Mouse (Mus musculus) A20 (cell line): ENCODE data around the gene Ttc4.

Experiments
- DNase-seq: peaks from one replicate; pipeline ENCODE4 v3.0.0-alpha.2; 2011; ENCODE audit warnings: low read depth, low spot score

Ttc4 gene

DNA sequence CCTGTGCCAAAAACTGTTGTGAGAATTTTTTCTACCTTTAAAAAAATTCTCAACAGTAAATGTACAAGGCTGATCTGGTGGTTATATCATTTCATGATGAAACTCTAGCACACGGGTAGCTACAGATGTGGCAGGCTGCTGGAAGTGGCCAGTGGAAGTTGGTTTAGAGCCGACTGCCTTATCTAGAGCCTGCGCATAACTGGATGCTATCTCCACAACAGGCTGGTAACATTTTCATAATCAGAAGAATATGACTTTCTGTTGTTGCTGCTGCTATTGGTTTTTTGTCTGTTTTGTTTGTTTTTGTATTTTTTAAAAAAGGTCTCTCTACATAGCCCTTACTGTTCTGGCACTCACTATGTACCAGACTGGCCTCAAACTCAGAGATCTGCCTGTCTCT is 26.2 kb downstream of the Ttc4 start:
- no peak for DNase-seq

DNA sequence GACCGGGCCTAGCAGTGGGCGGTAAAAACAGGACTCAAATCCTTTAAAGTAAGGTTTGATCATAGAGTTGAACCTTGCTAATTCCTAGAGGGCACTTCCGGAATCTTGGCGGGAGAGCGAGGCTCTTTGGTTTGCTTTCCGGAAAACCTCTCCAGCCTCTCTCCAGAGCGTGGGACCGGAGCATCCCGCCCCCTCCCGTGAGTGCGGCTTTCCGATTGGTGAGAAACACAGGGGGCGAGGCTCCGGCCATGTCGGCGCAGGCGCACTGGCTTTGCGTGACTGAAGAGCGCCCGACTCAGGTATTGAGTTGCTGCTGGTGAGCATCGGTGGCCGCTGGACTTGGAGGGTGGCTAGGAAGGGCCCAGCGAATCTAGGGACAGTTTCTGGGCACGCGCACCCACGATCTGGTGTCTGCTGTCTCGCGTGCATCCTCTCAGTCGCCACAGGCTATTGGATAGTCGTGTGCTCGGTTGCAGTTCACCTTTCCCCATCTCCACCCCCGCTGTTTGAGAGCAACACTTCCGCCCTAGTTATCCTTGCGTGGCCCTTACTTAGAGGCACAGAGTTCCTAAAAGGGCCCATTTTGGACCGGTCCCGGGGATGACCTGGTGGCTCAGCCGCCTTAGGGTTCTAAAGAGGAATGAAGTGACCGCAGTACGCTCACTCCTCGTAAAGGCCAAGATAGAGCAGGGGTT is 27.8 kb downstream of the Ttc4 start, which contains the start of gene Pars2:
Gene Pars2 (plus strand): TSS at position 237 of the 695 bp plus-strand sequence.
- DNase-seq, result peak; percentile 96

DNA sequence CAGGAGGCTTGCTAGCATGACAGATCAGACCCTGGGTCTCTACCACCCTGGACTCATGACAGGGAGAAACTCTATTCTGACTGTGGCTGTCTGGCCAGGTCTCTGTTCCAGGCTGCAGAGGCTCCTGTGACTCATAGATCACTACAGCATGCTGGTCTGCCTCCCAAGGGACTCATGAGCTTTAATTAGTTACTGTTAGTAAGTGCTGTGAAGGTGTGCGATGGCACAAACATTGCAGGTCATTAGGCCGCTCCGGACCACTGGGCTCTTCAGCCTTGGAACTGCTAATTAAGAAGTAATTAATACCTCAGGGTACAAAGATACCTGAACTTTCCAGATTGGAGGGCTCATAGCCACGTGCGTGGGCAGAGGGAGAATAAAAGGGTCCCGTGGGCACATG is 31.6 kb downstream of the Ttc4 start:
- no peak for DNase-seq

DNA sequence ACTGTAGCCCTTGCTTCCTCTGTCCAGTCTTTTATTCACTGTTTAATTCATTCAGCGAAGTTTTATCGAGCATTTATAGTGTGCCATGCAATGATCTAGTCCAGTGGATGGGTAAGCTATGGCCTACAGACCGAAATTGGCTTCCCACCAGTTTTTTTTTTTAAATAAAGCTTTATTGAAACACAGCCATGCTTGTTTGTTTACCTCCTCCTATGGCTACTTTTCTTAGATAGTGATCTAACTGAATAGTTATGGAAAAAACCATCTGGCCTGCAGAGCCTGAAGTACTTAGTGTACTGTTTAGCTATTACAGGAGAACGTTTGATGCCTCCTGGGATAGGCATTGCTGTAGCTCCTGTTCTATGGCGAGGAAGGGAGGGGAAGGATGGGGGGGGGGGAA is 32.9 kb downstream of the Ttc4 start:
- DNase-seq, result no peak

DNA sequence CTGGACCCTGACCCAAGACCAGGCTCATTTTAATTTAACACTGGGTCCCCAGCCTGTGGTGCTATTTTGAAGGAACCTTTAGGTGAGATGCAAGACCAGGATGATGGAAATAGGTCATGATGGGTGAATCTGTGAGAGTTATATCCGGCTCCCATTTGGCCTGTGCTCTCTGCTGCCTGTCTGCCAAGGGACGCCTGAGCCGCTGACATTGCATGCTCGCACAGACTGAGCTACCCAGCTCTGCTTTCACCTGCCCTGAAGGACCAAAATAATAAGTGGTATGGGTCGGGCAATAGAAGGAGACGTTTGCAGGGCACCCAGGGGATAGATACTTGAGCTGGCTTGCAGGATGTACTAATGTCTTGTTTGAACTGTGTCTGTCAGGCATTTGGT is 34.5 kb downstream of the Ttc4 start:
- no peak for DNase-seq

DNA sequence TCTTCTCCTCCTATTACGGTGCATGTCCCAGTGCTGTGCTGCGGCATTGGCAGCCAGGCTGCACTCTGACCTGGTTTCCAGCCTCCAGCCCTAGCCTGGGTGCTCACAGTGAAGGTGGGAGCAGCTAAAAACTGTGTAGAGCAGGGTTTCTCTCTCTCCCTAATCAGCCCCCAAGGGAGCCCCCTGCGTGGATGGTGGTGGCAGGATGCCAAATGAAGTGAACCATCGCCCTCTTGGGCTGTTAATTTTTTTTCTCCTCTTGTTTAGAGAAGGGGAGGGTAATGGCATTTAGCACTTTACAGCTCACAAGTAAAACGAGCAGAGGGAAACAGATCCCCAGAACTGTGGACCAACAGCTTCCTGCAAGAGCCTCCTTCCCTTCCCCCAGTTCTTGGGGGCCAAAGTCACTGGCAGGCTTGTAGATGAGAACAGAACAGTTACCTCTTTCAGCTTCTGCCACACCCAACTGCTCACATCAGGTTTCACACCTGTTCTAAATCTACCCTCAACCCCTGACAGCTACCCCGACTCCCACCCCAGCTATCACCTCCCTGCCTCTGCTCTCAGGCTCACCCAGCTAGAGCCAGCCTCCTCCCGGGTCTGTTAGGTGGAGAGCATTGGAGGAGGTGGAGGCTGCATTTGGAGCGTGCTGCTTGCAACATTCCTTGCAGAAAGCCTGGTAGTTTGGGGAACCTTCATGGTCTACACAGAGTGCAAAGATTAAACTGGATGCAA is 35.1 kb downstream of the Ttc4 start:
- DNase-seq, result no peak

DNA sequence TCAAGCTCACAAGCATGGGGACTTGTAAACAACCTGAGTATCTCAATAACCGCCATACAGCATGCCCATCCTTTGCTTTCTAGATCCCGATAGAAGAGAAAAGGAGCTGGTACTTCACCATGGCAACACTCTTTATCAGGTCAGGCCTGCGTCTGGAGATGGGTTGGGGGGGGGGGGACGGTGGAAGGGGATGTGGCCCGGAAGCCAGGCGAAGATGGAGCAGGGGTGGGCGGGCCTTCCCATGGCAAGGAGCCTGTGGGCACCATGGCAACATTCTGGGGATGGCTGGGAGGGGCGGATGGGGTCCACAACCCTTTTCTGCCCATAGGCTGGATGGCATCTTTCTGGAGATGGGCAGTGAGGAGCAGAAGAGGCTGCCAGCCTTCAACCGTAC is 44.7 kb downstream of the Ttc4 start:
- no peak for DNase-seq

DNA sequence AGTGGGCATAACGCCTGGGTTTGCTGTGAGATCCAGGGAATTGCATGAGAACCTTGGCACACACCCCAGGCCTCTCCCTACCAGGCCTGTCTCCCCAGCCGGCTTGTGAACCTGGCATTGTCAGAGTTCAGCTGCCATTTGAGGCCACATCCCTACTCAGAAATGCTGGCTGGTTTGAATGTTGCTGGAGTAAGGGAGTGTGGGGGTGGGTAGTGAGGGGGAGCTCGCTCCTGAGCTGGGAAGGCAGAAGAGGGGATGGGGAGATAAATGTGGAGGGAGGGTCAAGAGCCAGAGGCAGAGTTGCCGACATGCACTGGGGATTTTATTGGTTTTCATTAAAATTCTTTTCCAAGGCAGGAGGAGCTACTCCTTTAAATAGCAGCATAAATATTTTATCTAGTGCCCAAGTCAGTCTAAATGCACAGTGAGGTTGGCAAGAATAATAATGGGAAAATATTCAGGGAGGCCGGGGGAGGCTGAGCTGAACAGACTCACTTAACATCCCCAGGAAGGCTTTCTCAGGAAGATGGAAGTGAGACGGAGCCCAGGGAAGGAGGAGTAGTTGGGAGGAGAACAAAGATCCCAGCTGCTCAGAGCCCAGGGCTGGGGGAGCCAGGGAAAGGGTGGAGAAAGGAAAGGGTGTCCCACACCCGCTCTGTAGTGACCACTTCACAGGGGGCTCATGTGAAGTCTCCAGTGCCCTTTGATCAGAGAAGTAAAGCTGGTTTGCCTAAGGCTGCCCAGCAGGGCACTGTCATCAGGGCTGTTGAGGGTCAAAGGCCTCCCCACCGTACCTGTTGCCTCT is 45.3 kb downstream of the Ttc4 start:
- no peak for DNase-seq

DNA sequence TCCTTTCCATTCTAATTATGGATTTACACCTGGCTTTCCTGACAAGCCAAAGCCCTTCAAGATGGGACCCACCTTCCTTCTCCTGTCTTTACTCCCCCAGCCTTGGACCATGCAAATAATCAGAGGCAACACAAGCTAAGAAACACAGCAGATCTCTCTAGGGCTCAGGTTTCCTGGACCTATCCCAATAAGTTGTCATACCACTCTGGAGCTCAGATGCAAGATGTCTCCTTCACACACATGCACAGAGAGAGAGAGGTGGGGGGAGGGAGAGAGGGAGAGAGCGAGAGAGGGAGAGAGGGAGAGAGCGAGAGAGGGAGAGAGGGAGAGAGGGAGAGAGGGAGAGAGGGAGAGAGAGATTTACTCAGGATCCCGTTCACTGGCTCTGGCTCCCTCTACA is 46.4 kb downstream of the Ttc4 start:
- DNase-seq, result no peak

DNA sequence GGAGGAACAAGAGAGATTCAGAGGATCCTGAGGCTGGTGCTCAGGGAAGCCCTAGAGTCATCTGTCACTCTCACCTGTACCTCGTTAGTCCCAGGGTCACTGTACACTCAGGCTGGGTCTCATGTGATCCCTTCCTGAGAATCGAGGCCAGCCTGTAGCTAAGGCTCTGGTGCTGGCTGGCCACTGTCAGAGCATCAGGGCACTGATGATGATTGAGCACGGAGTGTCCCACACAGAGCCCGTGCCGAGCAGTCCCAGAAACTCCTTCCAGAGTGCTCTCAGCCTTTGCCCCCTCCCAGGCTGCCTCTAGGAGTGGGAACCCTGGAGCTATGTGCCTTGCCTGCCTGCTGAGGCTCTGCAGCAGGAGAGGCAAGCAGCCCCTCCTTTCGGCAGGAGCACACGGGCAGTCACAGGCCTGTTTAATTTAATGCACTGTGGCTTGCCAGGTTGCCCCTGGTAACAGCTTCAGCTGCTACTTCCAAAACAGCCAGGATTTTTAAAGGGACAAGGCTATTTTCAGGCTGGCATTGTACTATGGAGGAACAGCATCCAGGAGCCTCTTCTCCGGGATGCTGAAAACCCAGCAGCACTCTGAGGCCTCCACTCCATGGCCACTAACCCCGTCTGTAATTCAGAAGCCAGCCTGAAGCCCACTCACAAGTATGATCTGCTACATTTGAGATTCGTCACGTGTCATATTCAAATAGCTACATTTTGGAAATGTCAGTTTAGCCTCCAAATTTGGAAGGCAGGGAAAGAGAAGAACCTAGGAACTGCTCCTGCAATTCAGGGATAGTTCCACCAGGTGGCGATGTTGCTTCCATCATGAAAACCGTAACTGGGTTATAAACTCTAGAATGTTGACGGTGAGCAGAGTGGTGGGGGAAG is 48.2 kb downstream of the Ttc4 start:
- DNase-seq, result peak; percentile 54

DNA sequence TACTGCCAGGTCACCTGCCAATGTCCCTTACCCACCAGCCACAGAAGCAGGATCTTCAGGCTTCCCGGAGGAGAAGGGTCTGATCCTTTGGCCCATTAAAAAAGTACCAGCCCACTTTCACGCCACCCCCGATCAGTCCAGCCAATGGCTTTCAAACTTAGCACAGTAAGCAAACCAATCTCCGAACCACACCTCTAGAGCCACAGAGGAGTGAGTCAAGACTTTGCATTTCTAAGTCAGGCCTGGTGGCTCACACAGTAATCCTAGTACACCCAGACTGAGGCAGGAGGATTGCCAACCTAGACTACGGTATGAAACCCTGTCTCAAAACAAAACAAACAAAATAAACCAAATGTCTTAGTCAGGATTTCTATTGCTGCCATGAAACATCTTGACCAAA is 49.4 kb downstream of the Ttc4 start:
- no peak for DNase-seq

DNA sequence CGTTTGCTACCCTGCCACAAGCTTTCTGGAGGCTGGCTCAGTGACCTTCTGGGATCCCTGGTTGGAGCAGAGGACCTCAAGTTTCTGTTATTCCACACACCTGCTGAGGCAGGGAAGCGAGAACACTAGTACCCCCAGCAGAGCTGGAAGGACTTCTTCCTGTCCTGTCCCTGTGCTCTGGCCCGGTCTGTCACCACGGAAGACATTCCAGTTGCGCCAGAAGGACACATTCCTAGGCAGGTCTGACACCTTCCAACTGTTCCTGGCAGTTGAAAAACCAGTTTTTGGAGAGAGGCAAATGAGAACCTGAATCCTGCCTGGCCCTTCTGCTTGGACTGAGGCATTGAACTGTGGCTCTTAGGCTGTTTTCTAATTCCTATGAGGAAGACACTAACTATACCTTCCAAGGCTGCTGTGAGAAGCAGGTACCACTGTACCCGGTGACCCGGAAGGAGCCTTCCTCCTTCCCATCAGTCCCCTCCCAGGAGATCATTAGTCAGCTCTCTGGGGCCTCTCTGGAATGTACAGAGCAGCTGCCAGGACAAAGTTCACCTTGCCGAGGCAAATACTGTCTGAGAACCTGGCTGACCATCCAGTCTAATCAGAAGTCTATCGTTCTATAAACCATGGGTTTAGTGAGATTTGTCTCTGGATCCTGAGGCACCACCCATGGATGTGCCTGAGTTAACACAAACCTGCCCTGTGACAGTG is 49.9 kb downstream of the Ttc4 start:
- DNase-seq, result no peak

DNA sequence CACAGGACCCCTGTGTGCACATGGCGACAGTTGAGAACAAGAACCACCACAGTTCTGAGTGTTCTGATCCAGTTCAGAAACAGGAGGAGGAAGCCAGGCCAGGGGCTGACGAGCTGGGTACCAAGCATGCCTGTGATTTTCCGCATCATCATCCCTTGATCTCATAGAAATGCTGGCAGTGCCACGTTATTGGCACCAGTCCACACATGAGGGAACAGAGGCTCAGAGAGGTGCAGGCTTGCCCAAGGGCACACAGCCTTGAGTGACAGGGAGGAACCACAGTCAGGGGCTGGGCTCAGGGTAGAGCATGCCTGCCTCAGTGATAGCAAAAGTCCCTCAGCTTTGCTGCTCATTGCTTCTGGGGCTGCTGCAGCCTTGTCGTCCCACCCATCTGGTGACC is 50.9 kb downstream of the Ttc4 start:
- no peak for DNase-seq

DNA sequence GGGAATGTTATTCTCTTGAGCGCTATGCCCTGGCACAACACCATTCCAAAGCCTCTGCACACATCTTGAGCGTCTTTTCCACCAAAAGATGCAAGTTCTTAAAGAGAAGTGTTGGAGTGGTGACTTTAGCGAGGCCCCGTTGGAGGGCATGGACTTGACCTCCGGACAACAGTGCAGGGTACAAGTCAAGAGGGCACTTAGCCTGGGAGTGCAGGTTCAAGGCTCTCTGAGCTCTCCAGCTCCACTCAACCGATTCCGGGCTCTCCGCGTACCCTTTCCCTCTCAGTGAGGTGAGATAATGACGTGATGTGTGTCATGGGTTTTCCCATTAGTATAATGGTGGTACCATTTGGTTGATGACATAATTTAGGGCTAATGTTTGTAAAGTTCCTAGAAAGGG is 54.5 kb downstream of the Ttc4 start:
- DNase-seq, result no peak

DNA sequence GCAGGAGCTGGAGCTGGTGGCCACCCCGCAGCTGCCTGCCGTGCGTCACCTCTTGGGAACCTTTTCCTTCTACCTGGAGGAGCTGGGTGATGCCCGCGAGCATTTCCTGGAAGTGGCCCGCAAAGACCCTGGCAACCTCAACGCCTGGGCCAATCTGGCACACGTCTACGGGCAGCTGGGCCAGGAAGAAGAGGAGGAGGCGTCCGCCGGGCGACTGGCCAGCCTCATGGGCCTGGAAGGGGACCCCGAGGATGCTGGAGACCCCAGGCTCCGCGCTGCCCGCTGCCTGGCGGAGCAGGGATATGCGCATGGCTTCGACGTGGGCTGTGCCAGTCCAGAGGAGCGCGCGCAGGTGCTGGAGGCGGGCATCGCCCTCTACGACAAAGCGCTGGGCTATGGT is 56.0 kb downstream of the Ttc4 start:
- DNase-seq, result no peak

DNA sequence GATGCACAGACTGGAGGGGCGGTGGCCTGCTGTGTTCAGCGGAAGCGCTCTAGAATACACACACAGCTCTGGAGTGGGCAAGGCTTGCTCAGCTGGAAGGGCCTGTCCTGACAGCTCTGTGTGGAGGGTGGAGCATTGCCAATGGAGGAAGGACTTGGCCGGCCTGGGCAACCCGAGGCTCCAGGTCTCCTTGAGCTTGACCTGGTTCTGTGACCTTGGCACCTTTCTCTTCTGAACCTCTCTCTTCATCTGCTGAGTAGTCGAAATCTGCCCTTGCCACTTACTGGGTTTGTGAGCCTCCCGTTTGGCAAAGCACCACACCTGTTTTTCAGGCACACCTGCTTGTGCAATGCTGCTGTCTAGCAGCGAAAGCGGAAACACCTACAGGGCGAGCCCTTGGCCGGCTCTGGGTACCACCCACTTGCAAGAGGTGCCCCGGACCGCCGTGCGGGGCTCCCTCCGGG is 56.7 kb downstream of the Ttc4 start, which contains the start of gene Ttc22:
Gene Ttc22 (plus strand): TSS at position 403 of the 464 bp plus-strand sequence.
- DNase-seq, result no peak

DNA sequence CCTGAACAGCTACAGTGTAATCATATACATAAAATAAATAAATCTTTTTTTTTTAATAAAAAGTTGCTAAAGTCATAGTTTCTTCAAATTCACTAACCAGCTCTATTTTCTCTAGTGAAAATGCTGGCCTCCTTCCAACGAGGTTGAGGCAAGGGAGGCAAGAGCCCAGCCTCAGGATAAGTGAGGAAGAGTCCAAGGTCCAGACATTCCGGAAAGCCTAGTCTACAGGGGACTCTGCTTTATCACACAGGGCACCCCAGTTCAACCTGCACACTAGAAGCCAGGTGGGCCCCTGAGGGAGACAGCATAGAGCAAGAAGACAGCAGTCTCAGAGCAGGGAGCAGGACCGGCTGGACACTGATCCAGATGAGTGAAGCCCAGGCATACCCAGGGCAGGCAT is 57.3 kb downstream of the Ttc4 start:
- DNase-seq, result no peak

DNA sequence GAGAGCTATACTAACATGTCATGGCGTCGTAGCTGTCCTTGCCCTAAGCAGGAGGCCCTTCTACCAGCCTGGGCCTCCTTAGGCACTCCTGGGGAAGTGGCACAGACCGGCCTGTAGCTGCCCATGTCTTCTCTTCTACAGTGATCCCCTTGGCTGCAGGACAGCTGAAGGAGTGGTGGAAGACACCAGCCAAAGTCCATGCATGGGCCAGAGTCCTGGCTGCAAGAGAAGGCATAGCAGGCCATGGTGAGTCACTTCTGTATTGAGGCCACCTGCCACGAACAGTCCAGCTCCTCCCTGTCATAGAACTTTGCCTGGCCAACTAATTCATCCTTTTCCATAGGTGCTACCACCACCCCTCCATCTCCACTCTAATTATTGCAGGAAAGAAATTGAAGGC is 59.8 kb downstream of the Ttc4 start:
- DNase-seq, result no peak

DNA sequence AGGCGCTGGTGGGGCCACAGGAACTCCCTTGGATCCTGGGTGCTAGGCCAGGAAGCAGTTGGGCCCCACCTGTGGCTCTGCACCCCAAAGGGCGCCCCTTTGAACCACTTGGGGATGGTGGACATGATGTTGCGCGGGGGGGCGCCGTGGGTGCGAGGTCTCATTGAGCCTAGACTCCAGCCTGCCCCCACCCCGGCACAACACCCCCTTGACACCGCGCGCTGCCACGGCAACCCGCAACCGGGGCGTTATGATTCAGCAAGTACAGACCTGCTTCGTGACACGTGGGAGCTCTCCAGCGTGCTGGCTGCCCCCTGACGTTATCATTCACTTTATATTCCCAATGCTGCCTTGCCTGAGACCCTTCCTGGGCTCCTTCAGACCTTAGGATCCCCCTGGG is 61.7 kb downstream of the Ttc4 start, which contains the start of gene Lexm:
Gene Lexm (minus strand): TSS at position 186 of the 400 bp plus-strand sequence.
- DNase-seq, result no peak

DNA sequence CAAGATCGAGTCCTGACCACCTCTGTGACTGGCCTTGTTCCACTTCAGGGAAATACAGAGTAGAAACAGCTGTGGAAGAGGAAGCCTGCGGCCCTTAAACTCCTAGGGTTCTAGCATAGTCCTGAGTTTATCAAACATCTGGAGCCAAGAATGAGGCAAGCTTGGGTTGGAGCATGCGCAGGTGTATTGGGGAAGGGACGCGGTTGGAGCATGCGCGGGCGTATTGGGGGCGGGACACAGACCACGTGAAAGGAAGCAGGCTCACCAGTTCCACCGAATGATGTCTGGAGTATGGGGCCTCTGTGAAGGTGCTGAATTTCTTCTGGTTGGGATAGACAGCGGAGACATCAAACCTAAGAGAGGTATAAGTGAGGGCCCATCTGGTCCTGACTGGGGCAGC is 63.1 kb downstream of the Ttc4 start:
- no peak for DNase-seq

DNA sequence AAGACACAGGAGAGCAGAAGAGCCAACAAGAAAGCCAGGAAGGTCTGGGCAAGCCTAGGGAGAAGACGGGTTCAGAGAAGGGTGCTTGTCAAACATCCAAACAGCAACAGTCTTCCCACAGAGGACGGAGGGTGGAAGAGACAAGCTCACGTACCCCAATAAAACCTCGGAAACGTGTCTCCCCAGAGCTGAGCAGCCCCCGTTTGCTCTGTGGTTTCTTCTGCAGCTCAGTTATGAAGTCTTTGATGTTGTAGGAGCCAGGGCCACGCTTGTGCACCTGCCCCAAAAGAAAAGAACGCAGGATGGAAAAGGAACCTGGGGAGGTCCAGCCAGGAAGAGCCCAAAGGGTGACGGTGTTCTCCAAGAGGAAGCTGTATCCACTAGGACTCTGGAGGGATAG is 63.9 kb downstream of the Ttc4 start:
- no peak for DNase-seq
